Mouse (Mus musculus): ENCODE data around the gene Samm50. TPM values are rescaled to one million over a fixed set of nuclear protein-coding genes. Genes with fewer than 3 reads are reported as not detected.
A peak's percentile ranks its signal among the peaks of the same experiment; 100 is the strongest.

Samm50 gene
- polyA plus RNA-seq, 1 experiment from 2014 or later, result 110 TPM

GRCm38 (mm10) chr15:84183967-84184366 lies 8.1 kb upstream of the Samm50 start:
- H3K27ac ChIP-seq, result no peak overlapping the region
- H3K4me3 ChIP-seq, result no peak overlapping the region
- H3K27me3 ChIP-seq, result no peaks in the 10 kb centered on the region; the same call in 1 of the 2 replicates
- no peak for ATAC-seq (ENCODE audit: insufficient number of reproducible peaks, insufficient read depth, low FRiP score, low TSS enrichment, low read depth)
- no peaks in the 10 kb centered on the region for H3K9me3 ChIP-seq
- H3K4me2 ChIP-seq, result no peak overlapping the region
- H3K9ac ChIP-seq, result no peak overlapping the region
- peaks cover 22% of the 10 kb centered on the region for H3K4me1 ChIP-seq
- 52% methylated on average over 1 of the region's 1 CpGs for WGBS
- H3K36me3 ChIP-seq, result no peaks in the 10 kb centered on the region

GRCm38 (mm10) chr15:84186196-84186595 lies 5.8 kb upstream of the Samm50 start:
- Histone ChIP-seq H3K27ac (no peak overlapping the region), H3K4me3 (no peak overlapping the region), H3K4me1 (peaks cover 29% of the 10 kb centered on the region), H3K9me3 (no peaks in the 10 kb centered on the region), H3K36me3 (no peaks in the 10 kb centered on the region), H3K4me2 (no peak overlapping the region), H3K9ac (no peak overlapping the region), H3K27me3 (no peaks in the 10 kb centered on the region; the same call in 1 of the 2 replicates)
- 52% methylated on average over 4 of the region's 4 CpGs for WGBS
- ATAC-seq (ENCODE audit: insufficient number of reproducible peaks, insufficient read depth, low FRiP score, low TSS enrichment, low read depth), result no peak

- Histone ChIP-seq H3K27me3 (no peaks in the 10 kb centered on the region; the same call in 1 of the 2 replicates), H3K36me3 (no peaks in the 10 kb centered on the region), H3K27ac (peak overlapping the region; percentile 24; the same call in 1 of the 2 replicates), H3K4me1 (peaks cover 24% of the 10 kb centered on the region), H3K9me3 (no peaks in the 10 kb centered on the region), H3K4me2 (no peak overlapping the region), H3K4me3 (no peak overlapping the region), H3K9ac (no peak overlapping the region)
- 60% methylated on average over 2 of the region's 2 CpGs for WGBS
- no peak for ATAC-seq (ENCODE audit: insufficient number of reproducible peaks, insufficient read depth, low FRiP score, low TSS enrichment, low read depth)
These were observed 3.0 kb upstream of the Samm50 start for GRCm38 (mm10) chr15:84188887-84189530.

GRCm38 (mm10) chr15:84189881-84190280 lies 2.2 kb upstream of the Samm50 start:
- Histone ChIP-seq H3K4me1 (peaks cover 20% of the 10 kb centered on the region), H3K4me2 (no peak overlapping the region), H3K9ac (no peak overlapping the region), H3K4me3 (no peak overlapping the region), H3K36me3 (0 out of 2 replicates have a peak, but pooled peaks cover 3% of the 10 kb centered on the region), H3K27ac (0 out of 2 replicates have a peak overlapping the region, but pooled peaks have one; percentile 24), H3K9me3 (no peaks in the 10 kb centered on the region), H3K27me3 (no peaks in the 10 kb centered on the region; the same call in 1 of the 2 replicates)
- no peak for ATAC-seq (ENCODE audit: insufficient number of reproducible peaks, insufficient read depth, low FRiP score, low TSS enrichment, low read depth)
- 49% methylated on average over 3 of the region's 3 CpGs for WGBS

GRCm38 (mm10) chr15:84191724-84192057 lies 350 bp upstream of the Samm50 start:
- no peaks in the 10 kb centered on the region for H3K27me3 ChIP-seq
- ATAC-seq (ENCODE audit: insufficient number of reproducible peaks, insufficient read depth, low FRiP score, low TSS enrichment, low read depth), result no peak
- WGBS, result 0% methylated on average over 9 of the region's 9 CpGs
- peak overlapping the region; percentile 88 for H3K9ac ChIP-seq
- H3K4me1 ChIP-seq, result peaks cover 20% of the 10 kb centered on the region
- peaks cover 22% of the 10 kb centered on the region for H3K36me3 ChIP-seq
- peak overlapping the region; percentile 78 for H3K4me2 ChIP-seq
- H3K9me3 ChIP-seq, result no peaks in the 10 kb centered on the region
- peak overlapping the region; percentile 93 for H3K4me3 ChIP-seq
- H3K27ac ChIP-seq, result peak overlapping the region; percentile 89

- Histone ChIP-seq H3K27me3 (no peaks in the 10 kb centered on the region), H3K4me3 (no peak overlapping the region), H3K27ac (no peak overlapping the region), H3K9ac (no peak overlapping the region), H3K9me3 (no peaks in the 10 kb centered on the region), H3K36me3 (peaks cover 71% of the 10 kb centered on the region), H3K4me2 (no peak overlapping the region), H3K4me1 (peaks cover 10% of the 10 kb centered on the region)
- no peak for ATAC-seq (ENCODE audit: insufficient number of reproducible peaks, insufficient read depth, low FRiP score, low TSS enrichment, low read depth)
- WGBS, result 80% methylated on average over 8 of the region's 8 CpGs
These were observed 4.6 kb downstream of the Samm50 start for GRCm38 (mm10) chr15:84196486-84197165.

GRCm38 (mm10) chr15:84207327-84207726 lies 15.3 kb downstream of the Samm50 start:
- 95% methylated on average over 4 of the region's 4 CpGs for WGBS
- H3K9me3 ChIP-seq, result no peaks in the 10 kb centered on the region
- no peak for ATAC-seq (ENCODE audit: insufficient number of reproducible peaks, insufficient read depth, low FRiP score, low TSS enrichment, low read depth)
- H3K9ac ChIP-seq, result no peak overlapping the region
- no peaks in the 10 kb centered on the region for H3K27me3 ChIP-seq
- no peak overlapping the region for H3K4me2 ChIP-seq
- peaks cover 5% of the 10 kb centered on the region for H3K4me1 ChIP-seq
- H3K4me3 ChIP-seq, result no peak overlapping the region
- H3K27ac ChIP-seq, result no peak overlapping the region
- H3K36me3 ChIP-seq, result peaks cover 93% of the 10 kb centered on the region

- no peak overlapping the region for H3K27ac ChIP-seq
- no peaks in the 10 kb centered on the region for H3K27me3 ChIP-seq
- H3K4me2 ChIP-seq, result no peak overlapping the region
- H3K9ac ChIP-seq, result no peak overlapping the region
- 84% methylated on average over 11 of the region's 11 CpGs for WGBS
- peaks cover 83% of the 10 kb centered on the region for H3K36me3 ChIP-seq
- no peak for ATAC-seq (ENCODE audit: insufficient number of reproducible peaks, insufficient read depth, low FRiP score, low TSS enrichment, low read depth)
- H3K9me3 ChIP-seq, result no peaks in the 10 kb centered on the region
- peaks cover 27% of the 10 kb centered on the region for H3K4me1 ChIP-seq
- no peak overlapping the region for H3K4me3 ChIP-seq
These were observed 17.7 kb downstream of the Samm50 start for GRCm38 (mm10) chr15:84209517-84210412.

GRCm38 (mm10) chr15:84210461-84210860 lies 18.4 kb downstream of the Samm50 start:
- WGBS, result 92% methylated on average over 13 of the region's 13 CpGs
- Histone ChIP-seq H3K4me3 (no peak overlapping the region), H3K4me2 (no peak overlapping the region), H3K9ac (no peak overlapping the region), H3K27me3 (no peaks in the 10 kb centered on the region), H3K9me3 (no peaks in the 10 kb centered on the region), H3K36me3 (peaks cover 80% of the 10 kb centered on the region), H3K27ac (no peak overlapping the region), H3K4me1 (peaks cover 32% of the 10 kb centered on the region)
- ATAC-seq (ENCODE audit: insufficient number of reproducible peaks, insufficient read depth, low FRiP score, low TSS enrichment, low read depth), result no peak

- WGBS, result 90% methylated on average over 13 of the region's 13 CpGs
- H3K4me1 ChIP-seq, result peaks cover 37% of the 10 kb centered on the region
- no peak overlapping the region for H3K4me2 ChIP-seq
- peaks cover 76% of the 10 kb centered on the region for H3K36me3 ChIP-seq
- no peaks in the 10 kb centered on the region for H3K9me3 ChIP-seq
- H3K27me3 ChIP-seq, result no peaks in the 10 kb centered on the region
- no peak for ATAC-seq (ENCODE audit: insufficient number of reproducible peaks, insufficient read depth, low FRiP score, low TSS enrichment, low read depth)
- H3K4me3 ChIP-seq, result no peak overlapping the region
- no peak overlapping the region for H3K27ac ChIP-seq
- no peak overlapping the region for H3K9ac ChIP-seq
These were observed 18.9 kb downstream of the Samm50 start for GRCm38 (mm10) chr15:84210941-84211340.

- Histone ChIP-seq H3K9me3 (no peaks in the 10 kb centered on the region), H3K27ac (no peak overlapping the region), H3K4me2 (no peak overlapping the region), H3K36me3 (peaks cover 69% of the 10 kb centered on the region), H3K27me3 (no peaks in the 10 kb centered on the region), H3K4me1 (peaks cover 43% of the 10 kb centered on the region), H3K4me3 (no peak overlapping the region), H3K9ac (no peak overlapping the region)
- no peak for ATAC-seq (ENCODE audit: insufficient number of reproducible peaks, insufficient read depth, low FRiP score, low TSS enrichment, low read depth)
- WGBS, result 72% methylated on average over 4 of the region's 4 CpGs
These were observed 19.5 kb downstream of the Samm50 start for GRCm38 (mm10) chr15:84211564-84211963.
